Mouse (Mus musculus): ENCODE measurements around the gene Hpse2. TPM values are rescaled to one million over a fixed set of nuclear protein-coding genes. Genes with fewer than 3 reads are reported as not detected.
"Not testable (repeated sequence)": the region's sequence is repeated elsewhere in the genome, so short reads cannot be mapped to it uniquely, and the experiment has no call there.

The Hpse2 gene
- polyA plus RNA-seq, 1 experiment from 2014 or later, result 2.7 TPM

GRCm38 (mm10) chr19:43384346-43384977 is 3.7 kb downstream of the Hpse2 start:
- H3K4me1 ChIP-seq (replicated peaks), result peaks cover 40% of the 10 kb centered on the region
- H3K27me3 ChIP-seq (ENCODE audit: insufficient read depth, poor library complexity, severe bottlenecking), result peaks cover 85% of the 10 kb centered on the region
- H3K4me3 ChIP-seq, result peak overlapping the region; percentile 51
- H3K9me3 ChIP-seq, result no peaks in the 10 kb centered on the region
- no peak for DNase-seq (ENCODE audit: low spot score)
- 1% methylated on average over 19 of the region's 19 CpGs for WGBS
- H3K27ac ChIP-seq, result no peak overlapping the region; the same call in 1 of the 2 replicates
- no peaks in the 10 kb centered on the region for H3K36me3 ChIP-seq

GRCm38 (mm10) chr19:43358830-43359229 is 29.3 kb downstream of the Hpse2 start:
- Histone ChIP-seq H3K4me1 (replicated peaks) (no peaks in the 10 kb centered on the region), H3K36me3 (no peaks in the 10 kb centered on the region), H3K9me3 (no peaks in the 10 kb centered on the region), H3K4me3 (no peak overlapping the region), H3K27me3 (ENCODE audit: insufficient read depth, poor library complexity, severe bottlenecking) (no peaks in the 10 kb centered on the region), H3K27ac (no peak overlapping the region)
- DNase-seq (ENCODE audit: low spot score), result no peak
- 87% methylated on average over 3 of the region's 3 CpGs for WGBS

- Histone ChIP-seq H3K27ac (no peak overlapping the region), H3K9me3 (peaks cover 7% of the 10 kb centered on the region; the same call in 1 of the 2 replicates), H3K27me3 (ENCODE audit: insufficient read depth, poor library complexity, severe bottlenecking) (no peaks in the 10 kb centered on the region), H3K36me3 (no peaks in the 10 kb centered on the region), H3K4me1 (replicated peaks) (no peaks in the 10 kb centered on the region), H3K4me3 (no peak overlapping the region)
- DNase-seq (ENCODE audit: low spot score), result peak; percentile 8
These were observed 77.0 kb downstream of the Hpse2 start for GRCm38 (mm10) chr19:43311125-43311524.

GRCm38 (mm10) chr19:43306756-43307155 is 81.4 kb downstream of the Hpse2 start:
- H3K27me3 ChIP-seq (ENCODE audit: insufficient read depth, poor library complexity, severe bottlenecking), result no peaks in the 10 kb centered on the region
- H3K4me1 ChIP-seq (replicated peaks), result no peaks in the 10 kb centered on the region
- no peak overlapping the region for H3K4me3 ChIP-seq
- H3K9me3 ChIP-seq, result peaks cover 8% of the 10 kb centered on the region; the same call in 1 of the 2 replicates
- DNase-seq (ENCODE audit: low spot score), result no peak
- no peaks in the 10 kb centered on the region for H3K36me3 ChIP-seq
- H3K27ac ChIP-seq, result no peak overlapping the region

- not testable (repeated sequence) for H3K36me3 ChIP-seq; H3K4me1 ChIP-seq (replicated peaks); H3K9me3 ChIP-seq; H3K4me3 ChIP-seq; H3K27me3 ChIP-seq (ENCODE audit: insufficient read depth, poor library complexity, severe bottlenecking); H3K27ac ChIP-seq; DNase-seq (ENCODE audit: low spot score)
- 83% methylated on average over 1 of the region's 1 CpGs for WGBS
These were observed 106.8 kb downstream of the Hpse2 start for GRCm38 (mm10) chr19:43281336-43281735.

- Histone ChIP-seq H3K27ac (no peak overlapping the region), H3K4me1 (replicated peaks) (no peaks in the 10 kb centered on the region), H3K9me3 (no peaks in the 10 kb centered on the region), H3K4me3 (no peak overlapping the region), H3K36me3 (no peaks in the 10 kb centered on the region), H3K27me3 (ENCODE audit: insufficient read depth, poor library complexity, severe bottlenecking) (no peaks in the 10 kb centered on the region)
- DNase-seq (ENCODE audit: low spot score), result no peak
- WGBS, result 84% methylated on average over 4 of the region's 4 CpGs
These were observed 144.2 kb downstream of the Hpse2 start for GRCm38 (mm10) chr19:43243993-43244392.

- 69% methylated on average over 3 of the region's 3 CpGs for WGBS
- H3K4me1 ChIP-seq (replicated peaks), result no peaks in the 10 kb centered on the region
- no peak overlapping the region for H3K4me3 ChIP-seq
- no peak for DNase-seq (ENCODE audit: low spot score)
- no peaks in the 10 kb centered on the region for H3K27me3 ChIP-seq (ENCODE audit: insufficient read depth, poor library complexity, severe bottlenecking)
- H3K27ac ChIP-seq, result no peak overlapping the region
- H3K36me3 ChIP-seq, result no peaks in the 10 kb centered on the region
- H3K9me3 ChIP-seq, result no peaks in the 10 kb centered on the region
These were observed 156.4 kb downstream of the Hpse2 start for GRCm38 (mm10) chr19:43231711-43232110.

GRCm38 (mm10) chr19:43193562-43193961 is 194.6 kb downstream of the Hpse2 start:
- 84% methylated on average over 3 of the region's 3 CpGs for WGBS
- Histone ChIP-seq H3K9me3 (no peaks in the 10 kb centered on the region), H3K27me3 (ENCODE audit: insufficient read depth, poor library complexity, severe bottlenecking) (no peaks in the 10 kb centered on the region), H3K36me3 (no peaks in the 10 kb centered on the region), H3K4me3 (no peak overlapping the region), H3K27ac (no peak overlapping the region), H3K4me1 (replicated peaks) (no peaks in the 10 kb centered on the region)
- DNase-seq (ENCODE audit: low spot score), result no peak

- DNase-seq (ENCODE audit: low spot score), result no peak
- H3K36me3 ChIP-seq, result no peaks in the 10 kb centered on the region
These were observed 212.7 kb downstream of the Hpse2 start for GRCm38 (mm10) chr19:43175437-43175965.

GRCm38 (mm10) chr19:43174812-43175211 is 213.3 kb downstream of the Hpse2 start:
- H3K4me3 ChIP-seq, result no peak overlapping the region
- 70% methylated on average over 2 of the region's 2 CpGs for WGBS
- no peaks in the 10 kb centered on the region for H3K9me3 ChIP-seq
- no peak overlapping the region for H3K27ac ChIP-seq
- no peaks in the 10 kb centered on the region for H3K27me3 ChIP-seq (ENCODE audit: insufficient read depth, poor library complexity, severe bottlenecking)
- DNase-seq (ENCODE audit: low spot score), result no peak
- H3K36me3 ChIP-seq, result no peaks in the 10 kb centered on the region
- no peaks in the 10 kb centered on the region for H3K4me1 ChIP-seq (replicated peaks)

More at GRCm38 (mm10) chr19:43175437-43175965, 212.7 kb downstream of the Hpse2 start:
- Histone ChIP-seq H3K27ac (no peak overlapping the region), H3K4me3 (no peak overlapping the region), H3K27me3 (ENCODE audit: insufficient read depth, poor library complexity, severe bottlenecking) (no peaks in the 10 kb centered on the region), H3K9me3 (no peaks in the 10 kb centered on the region), H3K4me1 (replicated peaks) (no peaks in the 10 kb centered on the region)
- 80% methylated on average over 3 of the region's 3 CpGs for WGBS

- H3K9me3 ChIP-seq, result no peaks in the 10 kb centered on the region
- H3K4me3 ChIP-seq, result no peak overlapping the region
- no peak overlapping the region for H3K27ac ChIP-seq
- no peak for DNase-seq (ENCODE audit: low spot score)
- H3K4me1 ChIP-seq (replicated peaks), result no peaks in the 10 kb centered on the region
- H3K27me3 ChIP-seq (ENCODE audit: insufficient read depth, poor library complexity, severe bottlenecking), result no peaks in the 10 kb centered on the region
- WGBS, result 73% methylated on average over 8 of the region's 8 CpGs
- H3K36me3 ChIP-seq, result no peaks in the 10 kb centered on the region
These were observed 232.1 kb downstream of the Hpse2 start for GRCm38 (mm10) chr19:43156085-43156484.

- 89% methylated on average over 5 of the region's 5 CpGs for WGBS
- DNase-seq (ENCODE audit: low spot score), result no peak
- H3K9me3 ChIP-seq, result no peaks in the 10 kb centered on the region
These were observed 232.6 kb downstream of the Hpse2 start for GRCm38 (mm10) chr19:43155582-43155981.

GRCm38 (mm10) chr19:43147901-43148300 is 240.3 kb downstream of the Hpse2 start:
- no peak overlapping the region for H3K27ac ChIP-seq

More at GRCm38 (mm10) chr19:43155582-43155981, 232.6 kb downstream of the Hpse2 start:
- Histone ChIP-seq H3K27me3 (ENCODE audit: insufficient read depth, poor library complexity, severe bottlenecking) (no peaks in the 10 kb centered on the region), H3K4me3 (no peak overlapping the region), H3K27ac (no peak overlapping the region), H3K4me1 (replicated peaks) (no peaks in the 10 kb centered on the region), H3K36me3 (no peaks in the 10 kb centered on the region)

More at GRCm38 (mm10) chr19:43147901-43148300, 240.3 kb downstream of the Hpse2 start:
- no peaks in the 10 kb centered on the region for H3K4me1 ChIP-seq (replicated peaks)
- no peak for DNase-seq (ENCODE audit: low spot score)
- no peaks in the 10 kb centered on the region for H3K9me3 ChIP-seq
- H3K36me3 ChIP-seq, result no peaks in the 10 kb centered on the region
- no peaks in the 10 kb centered on the region for H3K27me3 ChIP-seq (ENCODE audit: insufficient read depth, poor library complexity, severe bottlenecking)
- H3K4me3 ChIP-seq, result no peak overlapping the region
- 87% methylated on average over 6 of the region's 6 CpGs for WGBS

Data from hindbrain, embryonic 10.5 days (tissue).